Mouse (Mus musculus): ENCODE measurements around the gene Cdkl2. TPM values are rescaled to one million over a fixed set of nuclear protein-coding genes. Genes with fewer than 3 reads are reported as not detected.

The Cdkl2 gene
- polyA plus RNA-seq, 1 experiment, result 3.8 TPM

DNA sequence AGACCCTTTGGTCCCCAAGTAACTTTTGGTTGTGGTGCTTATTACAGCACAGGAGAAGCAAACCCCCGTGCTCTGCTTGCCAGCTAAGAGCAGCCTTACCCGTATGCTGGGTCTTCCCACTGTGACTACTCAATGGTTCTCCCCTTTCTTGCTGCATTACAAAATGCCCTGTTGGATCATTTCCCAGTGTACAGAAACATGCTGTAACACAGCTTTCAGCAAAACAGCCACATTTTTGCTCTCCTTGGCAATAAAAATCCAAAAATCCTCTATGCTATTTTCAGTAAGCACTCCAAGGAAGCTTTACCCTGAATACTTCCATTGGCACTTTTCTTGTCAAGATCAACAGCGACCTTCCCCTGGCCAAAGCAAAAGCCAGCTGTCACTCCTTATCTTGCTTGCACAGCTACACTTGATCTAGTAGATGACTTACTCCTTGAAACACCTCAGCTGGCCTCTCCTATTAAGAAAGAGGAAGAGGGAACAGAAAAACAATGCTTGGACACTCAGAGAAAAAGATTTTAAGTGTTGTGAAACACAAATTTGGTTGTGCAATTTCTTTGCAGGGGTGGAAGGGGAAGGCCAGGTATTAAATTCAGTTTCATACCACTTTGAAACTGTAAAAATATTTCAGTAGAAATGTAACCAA lies 83.0 kb downstream of the Cdkl2 start:
- DNase-seq, result peak; percentile 23
- Histone ChIP-seq H3K4me3 (replicated peaks; ENCODE audit: extremely low read depth, low read depth, low read length) (peak overlapping the region; percentile 24), H3K4me1 (ENCODE audit: control insufficient read depth, insufficient read depth, low read length) (peaks cover 12% of the 10 kb centered on the region)
- TF ChIP-seq POLR2A (IDR thresholded peaks at IDR 0.05; ENCODE audit: borderline replicate concordance, extremely low read depth, low read depth, low read length) (no peak), CTCF (IDR thresholded peaks at IDR 0.05; ENCODE audit: insufficient read depth, low read length) (no peak)
- 10% methylated on average over 3 of the region's 3 CpGs for WGBS

DNA sequence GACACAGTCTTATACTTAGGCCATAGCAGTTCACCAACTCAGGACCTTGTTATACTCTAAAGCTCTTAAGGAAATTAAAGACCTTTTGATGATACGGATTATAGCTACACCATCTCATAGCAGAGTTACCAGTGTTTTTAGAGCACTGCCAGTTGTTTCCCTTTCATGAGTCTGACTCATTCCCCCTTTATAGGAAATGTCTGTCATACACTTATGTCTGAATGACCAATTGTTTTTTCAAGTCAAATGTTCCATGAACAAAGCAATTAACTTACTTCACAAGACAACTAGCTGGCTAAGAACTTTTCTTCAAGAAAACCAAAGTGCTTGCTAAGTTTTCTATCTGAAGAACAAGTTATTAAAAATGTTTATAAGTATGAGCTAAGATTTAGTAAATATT lies 83.7 kb downstream of the Cdkl2 start:
- H3K4me3 ChIP-seq (replicated peaks; ENCODE audit: extremely low read depth, low read depth, low read length), result no peak overlapping the region
- 31% methylated on average over 1 of the region's 1 CpGs for WGBS
- DNase-seq, result no peak

DNA sequence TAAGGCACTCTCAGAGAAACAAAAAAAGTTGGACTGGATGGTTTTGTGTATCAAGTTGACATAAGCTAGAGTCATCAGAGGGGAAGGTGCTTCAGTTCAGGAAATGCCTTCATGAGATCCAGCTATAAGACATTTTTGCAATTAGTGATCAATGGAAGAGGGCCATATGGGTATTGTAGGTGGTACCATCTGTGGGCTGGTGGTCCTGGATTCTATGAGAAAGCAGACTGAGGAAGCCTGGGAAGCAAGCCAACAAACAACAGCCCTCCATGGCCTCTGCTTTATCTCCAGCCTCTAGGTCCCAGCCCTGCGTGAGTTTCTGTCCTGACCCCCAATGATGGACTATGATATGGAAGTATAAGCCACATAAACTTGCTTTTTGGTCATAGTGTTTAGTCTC lies 84.6 kb downstream of the Cdkl2 start:
- whole genome bisulfite sequencing, result 65% methylated on average over 1 of the region's 1 CpGs
- no peak for TF ChIP-seq POLR2A (IDR thresholded peaks at IDR 0.05; ENCODE audit: borderline replicate concordance, extremely low read depth, low read depth, low read length)
- TF ChIP-seq CTCF (IDR thresholded peaks at IDR 0.05; ENCODE audit: insufficient read depth, low read length), result no peak
- no peak for DNase-seq
- peaks cover 12% of the 10 kb centered on the region for H3K4me1 ChIP-seq (ENCODE audit: control insufficient read depth, insufficient read depth, low read length)
- no peak overlapping the region for H3K4me3 ChIP-seq (replicated peaks; ENCODE audit: extremely low read depth, low read depth, low read length)

More for the DNA sequence above, 83.7 kb downstream of the Cdkl2 start:
- H3K4me1 ChIP-seq (ENCODE audit: control insufficient read depth, insufficient read depth, low read length), result peaks cover 12% of the 10 kb centered on the region
- no peak for TF ChIP-seq POLR2A (IDR thresholded peaks at IDR 0.05; ENCODE audit: borderline replicate concordance, extremely low read depth, low read depth, low read length)

DNA sequence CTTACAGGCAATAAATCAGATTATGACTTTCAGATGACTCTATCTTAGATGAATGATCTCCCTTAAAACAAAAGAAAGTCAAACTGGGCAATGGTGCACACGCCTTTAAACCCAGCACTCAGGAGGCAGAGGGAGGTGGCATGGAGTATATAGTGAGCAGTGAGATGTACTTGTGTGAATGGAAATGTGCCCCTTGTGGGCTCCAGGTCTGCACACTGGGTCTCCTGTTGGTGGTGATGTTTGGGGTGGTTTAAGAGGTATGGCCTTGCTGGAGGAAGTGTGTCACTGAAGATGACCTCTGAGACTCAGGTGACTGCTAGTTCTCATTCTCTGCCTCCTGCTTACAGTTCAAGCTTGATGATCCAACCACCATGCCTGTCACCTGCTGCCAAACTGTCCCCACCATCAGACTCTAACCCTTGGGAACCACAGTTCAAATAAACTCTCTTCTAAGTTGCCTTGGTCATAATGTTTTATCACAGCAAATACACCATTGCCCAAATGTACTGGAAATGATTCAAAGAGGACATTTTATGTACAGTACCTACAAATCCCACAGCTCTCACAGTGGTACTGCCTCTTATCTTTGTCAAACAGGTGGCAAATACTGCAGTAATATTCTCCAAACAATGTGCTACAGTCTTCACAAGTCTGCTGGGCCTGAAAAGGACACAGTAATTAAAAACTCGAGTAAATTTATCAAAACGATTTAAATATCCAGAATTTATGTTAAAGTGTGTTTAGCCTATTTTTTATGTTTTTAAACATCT lies 86.5 kb downstream of the Cdkl2 start:
- Histone ChIP-seq H3K4me1 (ENCODE audit: control insufficient read depth, insufficient read depth, low read length) (peaks cover 9% of the 10 kb centered on the region), H3K4me3 (replicated peaks; ENCODE audit: extremely low read depth, low read depth, low read length) (no peak overlapping the region)
- no peak for DNase-seq
- TF ChIP-seq POLR2A (IDR thresholded peaks at IDR 0.05; ENCODE audit: borderline replicate concordance, extremely low read depth, low read depth, low read length) (no peak), CTCF (IDR thresholded peaks at IDR 0.05; ENCODE audit: insufficient read depth, low read length) (no peak)
- WGBS, result 83% methylated on average over 3 of the region's 3 CpGs

Other genes with a start within 250 kb of the Cdkl2 start
- gene Rchy1, start 80.8 kb downstream of the Cdkl2 start, polyA plus RNA-seq (2012; rRNA removed), result 17.2 and 25.5 TPM in 2 replicates
- not detected in 2 replicates for gene Odaph, start 56.4 kb downstream of the Cdkl2 start, polyA plus RNA-seq (2012; rRNA removed)
- 11.1 and 17.2 TPM in 2 replicates for gene G3bp2, start 39.8 kb upstream of the Cdkl2 start, polyA plus RNA-seq (2012; rRNA removed)
- 19.1 and 19.6 TPM in 2 replicates for gene Uso1, start 94.1 kb upstream of the Cdkl2 start, polyA plus RNA-seq (2012; rRNA removed)
- gene U90926, start 171.5 kb upstream of the Cdkl2 start, polyA plus RNA-seq (2012; rRNA removed), result not detected in 2 replicates
- gene Ppef2, start 212.4 kb upstream of the Cdkl2 start, polyA plus RNA-seq (2012; rRNA removed), result 2.6 and 3.1 TPM in 2 replicates
- gene Naaa, start 234.3 kb upstream of the Cdkl2 start, polyA plus RNA-seq (2012; rRNA removed), result 81.2 and 91.1 TPM in 2 replicates